Mouse (Mus musculus) erythroblast, embryonic 14.5 days (primary cell): ENCODE results near the gene Zfp646.

ENCODE experiments used
- GATA1 ChIP-seq: IDR thresholded peaks from 2 replicates; pipeline ENCODE4 v1.6.1; 2012; ENCODE audit warnings: low read length, inconsistent platforms, mixed read lengths
- TAL1 ChIP-seq: IDR thresholded peaks from 3 replicates; pipeline ENCODE4 v1.6.1; 2012; ENCODE audit warnings: low read length, inconsistent platforms, mixed read lengths

GRCm38 (mm10) chr7:127927726-127928125 is 51.7 kb downstream of the Zfp646 start:
- TF ChIP-seq TAL1 = no peak
- TF ChIP-seq GATA1 = no peak
